Mouse (Mus musculus) thymus, postnatal 36 days (tissue): ENCODE data around the gene Vmn1r201.

Experiments
- DNase-seq, 2 experiments: peaks; one replicate each; pipeline ENCODE4 v3.0.0; 2022; ENCODE audit warnings: mixed read lengths in 2 of 2

Vmn1r201 gene

GRCm38 (mm10) chr13:22471623-22472022 lies at the start of gene Vmn1r201:
TSS of gene Vmn1r201 (plus strand) at chr13:22471923.
- DNase-seq: no peak

DNA sequence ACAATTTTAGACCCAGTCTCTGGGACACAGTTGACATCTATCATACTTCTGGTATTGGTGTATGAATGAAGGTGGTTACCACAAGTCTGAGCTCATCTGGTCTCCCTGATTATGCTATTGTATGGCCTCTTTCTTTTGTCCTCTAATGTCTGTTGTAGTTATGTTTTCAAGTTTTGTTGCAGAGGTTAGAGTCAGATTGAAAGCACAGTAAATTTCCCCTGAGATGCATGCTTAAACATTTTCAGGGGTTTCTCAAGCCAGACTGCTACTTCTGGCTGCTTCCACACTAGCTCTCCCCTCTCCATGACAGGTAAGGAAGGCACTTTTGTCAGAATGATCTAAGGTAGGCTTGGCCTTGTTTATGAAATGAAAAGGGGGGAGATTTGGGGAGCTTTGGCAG lies 16.6 kb upstream of the Vmn1r201 start:
- no peak for DNase-seq

DNA sequence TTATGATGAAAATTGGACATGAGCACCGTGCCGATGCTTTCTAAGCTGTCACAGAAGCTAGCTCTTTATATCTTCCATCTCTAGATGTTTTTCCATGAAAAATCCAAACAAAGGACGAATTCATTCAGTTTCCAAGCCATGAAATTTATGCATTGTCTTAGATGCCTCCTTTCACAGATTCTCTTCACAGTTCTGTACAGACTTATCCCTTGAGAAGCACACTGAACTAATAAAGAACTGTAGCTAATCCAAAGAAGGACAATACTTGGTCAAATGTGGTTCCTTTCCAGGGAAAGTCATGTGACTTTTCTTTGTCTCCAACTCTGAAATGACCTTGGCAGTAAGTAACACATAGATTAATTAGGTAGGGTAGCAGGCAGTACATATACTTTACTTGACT lies 30.7 kb downstream of the Vmn1r201 start:
- no peak for DNase-seq

GRCm38 (mm10) chr13:22505281-22505680 lies 33.6 kb downstream of the Vmn1r201 start, which contains the start of gene Vmn1r202:
TSS of gene Vmn1r202 (minus strand) at chr13:22505381.
- DNase-seq: no peak

GRCm38 (mm10) chr13:22517814-22518213 lies 46.1 kb downstream of the Vmn1r201 start, which contains the start of gene Vmn1r203:
TSS of gene Vmn1r203 (plus strand) at chr13:22518114.
- no peak for DNase-seq
